Mouse (Mus musculus): ENCODE data around the gene St6galnac4. TPM values are rescaled to one million over a fixed set of nuclear protein-coding genes. Genes with fewer than 3 reads are reported as not detected.

Gene St6galnac4
- polyA plus RNA-seq, 1 experiment from 2014 or later: 15.9 TPM

- Histone ChIP-seq H3K4me1 (peaks cover 38% of the 10 kb centered on the region), H3K9me3 (replicated peaks) (no peaks in the 10 kb centered on the region), H3K36me3 (peaks cover 10% of the 10 kb centered on the region; the same call in 1 of the 2 replicates), H3K4me3 (peak overlapping the region; percentile 78), H3K27me3 (ENCODE audit: low read depth, poor library complexity, severe bottlenecking) (peaks cover 12% of the 10 kb centered on the region), H3K27ac (replicated peaks) (peak overlapping the region; percentile 29; the same call in 1 of the 2 replicates)
- 9% methylated on average over 25 of the region's 25 CpGs for WGBS
- peak; percentile 70 for DNase-seq (ENCODE audit: low spot score)
These were observed 21.4 kb downstream of the St6galnac4 start for GRCm38 (mm10) chr2:32608141-32608777.

GRCm38 (mm10) chr2:32608778-32609435 lies 22.0 kb downstream of the St6galnac4 start:
- Histone ChIP-seq H3K9me3 (replicated peaks) (no peaks in the 10 kb centered on the region), H3K36me3 (peaks cover 12% of the 10 kb centered on the region; the same call in 1 of the 2 replicates), H3K27ac (replicated peaks) (peak overlapping the region; percentile 29; the same call in 1 of the 2 replicates), H3K4me3 (peak overlapping the region; percentile 78), H3K27me3 (ENCODE audit: low read depth, poor library complexity, severe bottlenecking) (peaks cover 12% of the 10 kb centered on the region), H3K4me1 (peaks cover 38% of the 10 kb centered on the region)
- WGBS: 43% methylated on average over 18 of the region's 18 CpGs
- no peak for DNase-seq (ENCODE audit: low spot score)

- Histone ChIP-seq H3K27ac (replicated peaks) (0 out of 2 replicates have a peak overlapping the region, but pooled peaks have one; percentile 39), H3K27me3 (ENCODE audit: low read depth, poor library complexity, severe bottlenecking) (peaks cover 12% of the 10 kb centered on the region), H3K9me3 (replicated peaks) (no peaks in the 10 kb centered on the region), H3K4me3 (peak overlapping the region; percentile 49), H3K4me1 (peaks cover 38% of the 10 kb centered on the region), H3K36me3 (peaks cover 25% of the 10 kb centered on the region)
- DNase-seq (ENCODE audit: low spot score): no peak
- WGBS: 21% methylated on average over 23 of the region's 23 CpGs
These were observed 23.8 kb downstream of the St6galnac4 start for GRCm38 (mm10) chr2:32610610-32611229.

- no peak for DNase-seq (ENCODE audit: low spot score)
- no peak overlapping the region for H3K27ac ChIP-seq (replicated peaks)
- H3K36me3 ChIP-seq: peaks cover 33% of the 10 kb centered on the region
- H3K9me3 ChIP-seq (replicated peaks): no peaks in the 10 kb centered on the region
- WGBS: 68% methylated on average over 26 of the region's 26 CpGs
- peaks cover 28% of the 10 kb centered on the region for H3K4me1 ChIP-seq
- H3K4me3 ChIP-seq: no peak overlapping the region
- peaks cover 11% of the 10 kb centered on the region for H3K27me3 ChIP-seq (ENCODE audit: low read depth, poor library complexity, severe bottlenecking)
These were observed 25.4 kb downstream of the St6galnac4 start for GRCm38 (mm10) chr2:32612274-32612673.

GRCm38 (mm10) chr2:32617109-32617508 lies 30.2 kb downstream of the St6galnac4 start:
- no peaks in the 10 kb centered on the region for H3K9me3 ChIP-seq (replicated peaks)
- H3K27ac ChIP-seq (replicated peaks): no peak overlapping the region
- H3K4me3 ChIP-seq: no peak overlapping the region
- WGBS: 92% methylated on average over 1 of the region's 1 CpGs
- no peak for DNase-seq (ENCODE audit: low spot score)
- H3K4me1 ChIP-seq: peaks cover 38% of the 10 kb centered on the region
- no peaks in the 10 kb centered on the region for H3K27me3 ChIP-seq (ENCODE audit: low read depth, poor library complexity, severe bottlenecking)
- peaks cover 38% of the 10 kb centered on the region for H3K36me3 ChIP-seq

GRCm38 (mm10) chr2:32617601-32618000 lies 30.7 kb downstream of the St6galnac4 start:
- Histone ChIP-seq H3K4me3 (no peak overlapping the region), H3K27me3 (ENCODE audit: low read depth, poor library complexity, severe bottlenecking) (no peaks in the 10 kb centered on the region), H3K4me1 (peaks cover 38% of the 10 kb centered on the region), H3K36me3 (peaks cover 34% of the 10 kb centered on the region), H3K27ac (replicated peaks) (no peak overlapping the region), H3K9me3 (replicated peaks) (no peaks in the 10 kb centered on the region)
- WGBS: 93% methylated on average over 4 of the region's 4 CpGs
- no peak for DNase-seq (ENCODE audit: low spot score)

- WGBS: 80% methylated on average over 9 of the region's 9 CpGs
- Histone ChIP-seq H3K27ac (replicated peaks) (no peak overlapping the region), H3K36me3 (peaks cover 30% of the 10 kb centered on the region), H3K4me1 (peaks cover 38% of the 10 kb centered on the region), H3K9me3 (replicated peaks) (no peaks in the 10 kb centered on the region), H3K27me3 (ENCODE audit: low read depth, poor library complexity, severe bottlenecking) (no peaks in the 10 kb centered on the region), H3K4me3 (no peak overlapping the region)
- no peak for DNase-seq (ENCODE audit: low spot score)
These were observed 31.2 kb downstream of the St6galnac4 start for GRCm38 (mm10) chr2:32618051-32618450.

GRCm38 (mm10) chr2:32620682-32621516 lies 34.0 kb downstream of the St6galnac4 start:
- Histone ChIP-seq H3K27ac (replicated peaks) (peak overlapping the region; percentile 65), H3K4me3 (no peak overlapping the region), H3K36me3 (peaks cover 12% of the 10 kb centered on the region), H3K9me3 (replicated peaks) (no peaks in the 10 kb centered on the region), H3K27me3 (ENCODE audit: low read depth, poor library complexity, severe bottlenecking) (no peaks in the 10 kb centered on the region), H3K4me1 (peaks cover 55% of the 10 kb centered on the region)
- WGBS: 46% methylated on average over 4 of the region's 4 CpGs
- no peak for DNase-seq (ENCODE audit: low spot score)

- no peak for DNase-seq (ENCODE audit: low spot score)
- 66% methylated on average over 7 of the region's 7 CpGs for WGBS
- H3K4me3 ChIP-seq: no peak within 1 kb of the TSS
- H3K4me1 ChIP-seq: peaks cover 61% of the 10 kb centered on the region
- peak within 1 kb of the TSS; percentile 65 for H3K27ac ChIP-seq (replicated peaks)
- no peaks in the 10 kb centered on the region for H3K9me3 ChIP-seq (replicated peaks)
- H3K36me3 ChIP-seq: peaks cover 10% of the 10 kb centered on the region
- no peaks in the 10 kb centered on the region for H3K27me3 ChIP-seq (ENCODE audit: low read depth, poor library complexity, severe bottlenecking)
These were observed 34.6 kb downstream of the St6galnac4 start, which contains the start of gene Ak1 for GRCm38 (mm10) chr2:32621517-32621859. Ak1 (plus strand) TSS chr2:32621758.

GRCm38 (mm10) chr2:32624111-32624748 lies 37.3 kb downstream of the St6galnac4 start:
- no peak for DNase-seq (ENCODE audit: low spot score)
- Histone ChIP-seq H3K4me3 (no peak overlapping the region), H3K9me3 (replicated peaks) (no peaks in the 10 kb centered on the region), H3K27ac (replicated peaks) (peak overlapping the region; percentile 87; the same call in 1 of the 2 replicates), H3K4me1 (peaks cover 74% of the 10 kb centered on the region), H3K36me3 (no peaks in the 10 kb centered on the region), H3K27me3 (ENCODE audit: low read depth, poor library complexity, severe bottlenecking) (no peaks in the 10 kb centered on the region)
- 76% methylated on average over 5 of the region's 5 CpGs for WGBS

GRCm38 (mm10) chr2:32625212-32625872 lies 38.4 kb downstream of the St6galnac4 start:
- Histone ChIP-seq H3K9me3 (replicated peaks) (no peaks in the 10 kb centered on the region), H3K27ac (replicated peaks) (peak overlapping the region; percentile 87), H3K27me3 (ENCODE audit: low read depth, poor library complexity, severe bottlenecking) (no peaks in the 10 kb centered on the region), H3K36me3 (no peaks in the 10 kb centered on the region), H3K4me1 (peaks cover 74% of the 10 kb centered on the region), H3K4me3 (peak overlapping the region; percentile 44)
- 3% methylated on average over 13 of the region's 13 CpGs for WGBS
- DNase-seq (ENCODE audit: low spot score): peak; percentile 74

All from midbrain, embryonic 10.5 days (tissue).